Mouse (Mus musculus) heart, adult 11 months (tissue): ENCODE results near the gene Myh9.
"Not testable (repeated sequence)": the region's sequence is repeated elsewhere in the genome, so short reads cannot be mapped to it uniquely, and the experiment has no call there.

Source experiments
- DNase-seq: peaks from one replicate; pipeline ENCODE4 v3.0.0; 2022

Gene Myh9

GRCm38 (mm10) chr15:77748414-77748813 lies 93.6 kb downstream of the Myh9 start:
- DNase-seq, result no peak

- no peak for DNase-seq
These were observed 95.6 kb downstream of the Myh9 start for GRCm38 (mm10) chr15:77746326-77746725.

- peak; percentile 77 for DNase-seq
These were observed 96.9 kb downstream of the Myh9 start for GRCm38 (mm10) chr15:77745081-77745480.

GRCm38 (mm10) chr15:77744632-77745031 lies 97.3 kb downstream of the Myh9 start:
- peak; percentile 59 for DNase-seq

- peak; percentile 76 for DNase-seq
These were observed 100.4 kb downstream of the Myh9 start for GRCm38 (mm10) chr15:77741556-77741955.

GRCm38 (mm10) chr15:77740511-77741297 lies 101.3 kb downstream of the Myh9 start:
- peak; percentile 66 for DNase-seq

GRCm38 (mm10) chr15:77733903-77734302 lies 108.1 kb downstream of the Myh9 start:
- DNase-seq, result peak; percentile 75

- peak; percentile 85 for DNase-seq
These were observed 108.6 kb downstream of the Myh9 start for GRCm38 (mm10) chr15:77733380-77733779.

- not testable (repeated sequence) for DNase-seq
These were observed 109.1 kb downstream of the Myh9 start for GRCm38 (mm10) chr15:77732851-77733250.

GRCm38 (mm10) chr15:77731605-77732004 lies 110.4 kb downstream of the Myh9 start:
- peak; percentile 69 for DNase-seq

GRCm38 (mm10) chr15:77728739-77729138 lies 113.2 kb downstream of the Myh9 start, which contains the start of gene Apol9b:
Gene Apol9b (plus strand): TSS chr15:77729039.
- not testable (repeated sequence) for DNase-seq

GRCm38 (mm10) chr15:77727745-77728144 lies 114.2 kb downstream of the Myh9 start:
- peak; percentile 30 for DNase-seq

GRCm38 (mm10) chr15:77727139-77727538 lies 114.8 kb downstream of the Myh9 start:
- peak; percentile 76 for DNase-seq

GRCm38 (mm10) chr15:77725393-77726020 lies 116.5 kb downstream of the Myh9 start:
- peak; percentile 88 for DNase-seq

- DNase-seq, result peak; percentile 59
These were observed 117.6 kb downstream of the Myh9 start for GRCm38 (mm10) chr15:77724208-77724911.

- peak; percentile 8 for DNase-seq
These were observed 120.5 kb downstream of the Myh9 start for GRCm38 (mm10) chr15:77721509-77721908.

GRCm38 (mm10) chr15:77718240-77718639 lies 123.7 kb downstream of the Myh9 start:
- not testable (repeated sequence) for DNase-seq
